Mouse (Mus musculus) olfactory bulb, adult 2 months (tissue): ENCODE results near the gene Pla2g1b.

Source experiments
- CTCF ChIP-seq: fragments of 200-500 bp; IDR thresholded peaks from 2 replicates; pipeline ENCODE4 v1.5.1; 2012; ENCODE audit warnings: low read depth, mild to moderate bottlenecking, low read length, moderate library complexity; ENCODE audit not compliant: insufficient read depth
- POLR2A ChIP-seq: fragments of 200-500 bp; IDR thresholded peaks from 2 replicates; pipeline ENCODE4 v1.6.1; 2012; ENCODE audit warnings: mild to moderate bottlenecking, low read depth, low read length, moderate library complexity; ENCODE audit not compliant: insufficient read depth

DNA sequence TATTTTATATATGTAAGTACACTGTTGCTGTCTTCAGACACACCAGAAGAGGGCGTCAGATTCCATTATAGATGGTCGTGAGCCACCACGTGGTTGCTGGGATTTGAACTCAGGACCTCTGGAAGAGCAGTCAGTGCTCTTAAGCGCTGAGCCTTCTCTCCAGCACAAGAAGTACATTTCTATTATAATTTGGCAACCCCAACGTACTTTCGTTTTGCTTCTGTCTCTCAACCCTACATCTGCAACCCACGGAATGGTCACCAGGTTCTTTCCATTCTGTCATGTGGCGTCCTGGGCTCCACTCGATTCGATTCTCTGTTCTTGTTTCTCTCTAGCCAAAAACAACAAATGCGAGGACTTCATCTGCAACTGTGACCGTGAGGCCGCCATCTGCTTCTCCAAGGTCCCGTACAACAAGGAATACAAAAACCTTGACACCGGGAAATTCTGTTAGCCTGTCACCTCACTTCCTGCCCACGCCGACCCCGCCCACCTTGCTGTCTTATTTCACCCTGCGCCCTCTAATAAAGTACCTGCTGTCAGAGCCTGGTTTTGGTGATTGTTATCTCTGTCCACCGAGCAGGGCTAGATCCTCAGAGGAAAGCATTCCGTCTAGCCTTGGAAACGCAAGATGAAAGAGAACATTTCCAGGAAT lies 8.2 kb downstream of the Pla2g1b start:
- TF ChIP-seq CTCF (no peak), POLR2A (no peak)
